Mouse (Mus musculus) ES-Bruce4 (cell line): ENCODE data around the gene Apoa2. TPM values are rescaled to one million over a fixed set of nuclear protein-coding genes. Genes with fewer than 3 reads are reported as not detected.

ENCODE experiments used
- H3K27ac ChIP-seq: 2 replicates; pipeline ENCODE4 v1.5.1; 2012; ENCODE audit warnings: low read length, inconsistent platforms; ENCODE audit not compliant: insufficient read depth
- H3K27me3 ChIP-seq: 2 replicates; pipeline ENCODE4 v1.6.1; 2012; ENCODE audit warnings: mild to moderate bottlenecking, low read length, inconsistent platforms; ENCODE audit not compliant: control insufficient read depth, poor library complexity, insufficient read depth, severe bottlenecking
- H3K36me3 ChIP-seq: 2 replicates; pipeline ENCODE4 v1.6.1; 2012; ENCODE audit warnings: inconsistent platforms, mild to moderate bottlenecking, low read length, moderate library complexity; ENCODE audit not compliant: control insufficient read depth, poor library complexity, insufficient read depth, severe bottlenecking
- H3K4me1 ChIP-seq: one replicate; pipeline ENCODE4 v1.8.1; 2011; ENCODE audit warnings: low read length; ENCODE audit not compliant: control insufficient read depth, insufficient read depth
- H3K4me3 ChIP-seq: 2 replicates; pipeline ENCODE4 v1.5.1; 2011; ENCODE audit warnings: low read depth, mild to moderate bottlenecking, low read length
- H3K9ac ChIP-seq: 2 replicates; pipeline ENCODE4 v1.6.1; 2012; ENCODE audit warnings: low read depth, mild to moderate bottlenecking, inconsistent platforms; ENCODE audit not compliant: poor library complexity, severe bottlenecking
- H3K9me3 ChIP-seq: replicated peaks from 2 replicates; pipeline ENCODE4 v1.6.1; 2012; ENCODE audit warnings: mild to moderate bottlenecking, low read length, inconsistent platforms; ENCODE audit not compliant: control insufficient read depth, poor library complexity, insufficient read depth, severe bottlenecking
- CTCF ChIP-seq: IDR thresholded peaks from one replicate; pipeline ENCODE4 v1.8.1; 2011; ENCODE audit warnings: low read depth, low read length
- EP300 ChIP-seq: IDR thresholded peaks from 2 replicates; pipeline ENCODE4 v1.6.1; 2011; ENCODE audit warnings: low read depth, low read length; ENCODE audit not compliant: insufficient read depth
- POLR2A ChIP-seq: IDR thresholded peaks from one replicate; pipeline ENCODE4 v1.8.1; 2011; ENCODE audit warnings: low read length; ENCODE audit not compliant: insufficient read depth
- polyA plus RNA-seq: library from polyadenylated mRNA; stranded (reverse); fragments of >200 nt; gene quantifications from 2 replicates; pipeline ENCODE4 v1.2.4, GENCODE M21; 2011; ENCODE audit warnings: low read depth; ENCODE audit not compliant: missing spikeins, insufficient read depth, insufficient read length

The Apoa2 gene
- polyA plus RNA-seq, 1 experiment: 19.1 TPM

DNA sequence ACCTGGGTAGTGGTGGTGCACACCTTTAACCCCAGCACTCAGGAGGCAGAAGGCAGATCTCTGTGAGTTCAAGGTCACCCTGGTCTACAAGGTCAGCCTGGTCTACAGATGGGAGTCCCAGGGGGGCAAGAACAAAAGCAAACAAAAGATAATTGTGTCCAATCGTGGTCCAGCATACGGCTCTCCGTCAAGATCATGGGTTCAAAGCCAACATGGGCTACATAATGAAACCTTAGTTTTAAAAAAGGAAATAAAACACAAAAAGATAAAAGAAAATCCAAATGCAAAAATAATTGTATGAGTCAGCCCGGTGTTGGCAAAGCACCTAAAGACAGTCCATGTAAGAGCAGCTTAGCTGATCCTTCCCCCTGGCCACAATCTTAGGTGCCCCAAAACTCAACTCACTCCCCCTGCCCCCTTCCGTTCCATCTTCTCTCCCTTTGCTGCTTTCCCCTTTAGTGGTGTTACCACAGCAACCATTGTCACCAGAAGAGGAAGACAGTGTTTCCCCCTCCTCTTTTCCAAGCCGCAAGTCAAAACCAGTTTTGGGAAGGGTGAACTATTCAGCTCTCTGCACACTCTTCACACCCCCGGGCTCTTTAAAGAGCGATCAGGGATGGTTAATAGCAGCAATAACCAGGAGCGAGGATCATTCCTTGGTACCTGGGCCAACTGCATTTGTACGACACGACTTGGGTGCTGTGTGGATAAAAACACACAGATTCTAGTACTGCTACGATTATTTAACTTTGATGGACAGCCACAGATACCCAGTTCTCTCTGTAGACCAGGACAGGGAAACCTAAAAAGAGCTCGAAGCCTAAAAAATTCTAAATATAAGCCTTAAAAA is 36.8 kb upstream of the Apoa2 start:
- peaks cover 5% of the 10 kb centered on the region for H3K4me1 ChIP-seq
- H3K27ac ChIP-seq: no peak overlapping the region; the same call in 1 of the 2 replicates
- H3K27me3 ChIP-seq: no peaks in the 10 kb centered on the region
- TF ChIP-seq CTCF (no peak), EP300 (peak; percentile 65)
- no peak overlapping the region for H3K4me3 ChIP-seq
- no peaks in the 10 kb centered on the region for H3K36me3 ChIP-seq
- H3K9me3 ChIP-seq: no peaks in the 10 kb centered on the region
- no peak overlapping the region for H3K9ac ChIP-seq

DNA sequence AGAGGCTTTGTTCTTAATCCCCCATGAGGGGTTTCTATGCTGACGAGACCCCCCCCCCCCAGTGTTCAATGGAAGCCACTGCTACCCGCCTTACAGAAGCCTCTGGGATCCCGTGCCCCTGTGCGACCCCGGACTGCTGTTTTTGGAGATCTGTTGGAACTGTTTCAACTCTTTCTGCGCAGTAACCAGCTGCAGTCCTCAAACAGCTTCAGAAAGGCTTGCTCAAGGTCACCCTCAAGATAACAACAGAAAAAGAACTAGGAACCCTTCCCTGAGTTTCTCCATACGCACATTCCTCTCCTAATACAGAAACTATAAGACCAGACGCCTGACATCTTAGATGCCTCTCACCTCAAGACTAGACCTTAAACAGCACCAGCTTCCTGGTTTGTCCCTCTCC is 35.8 kb upstream of the Apoa2 start:
- Histone ChIP-seq H3K9me3 (no peaks in the 10 kb centered on the region), H3K9ac (0 out of 2 replicates have a peak overlapping the region, but pooled peaks have one; percentile 2)

DNA sequence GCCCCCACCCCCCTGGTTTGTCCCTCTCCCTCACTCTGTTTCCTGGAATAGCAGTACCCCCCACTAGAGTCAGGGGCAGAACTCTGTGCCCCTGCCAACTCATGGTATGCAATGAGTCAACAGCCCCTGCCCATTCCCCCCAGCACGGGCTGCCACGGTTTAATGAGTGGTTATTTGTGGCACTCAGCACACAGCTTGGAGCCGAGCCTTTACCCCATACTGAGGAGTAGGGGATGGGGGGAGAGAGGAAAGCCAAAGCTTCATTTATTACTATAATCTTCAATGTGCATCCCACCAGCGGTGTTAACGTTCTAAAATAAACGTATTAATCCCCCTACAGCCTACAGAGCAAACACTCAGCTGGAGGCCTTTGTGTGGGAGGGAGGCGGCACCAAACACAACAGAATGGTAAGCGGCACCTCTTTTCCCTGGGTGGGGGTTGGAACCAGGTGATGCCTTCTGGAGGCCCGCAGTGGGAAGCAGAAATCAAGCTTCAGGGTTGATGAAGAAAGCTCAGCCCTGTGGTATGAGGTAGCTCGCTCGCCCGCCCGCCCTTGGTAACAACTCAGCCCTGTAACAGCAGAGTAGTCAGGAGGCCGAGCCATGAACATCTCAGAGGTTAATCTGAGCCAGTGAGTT is 35.3 kb upstream of the Apoa2 start:
- Histone ChIP-seq H3K4me3 (0 out of 2 replicates have a peak overlapping the region, but pooled peaks have one; percentile 15), H3K36me3 (no peaks in the 10 kb centered on the region), H3K4me1 (peaks cover 5% of the 10 kb centered on the region), H3K27me3 (no peaks in the 10 kb centered on the region; the same call in 1 of the 2 replicates), H3K9me3 (no peaks in the 10 kb centered on the region), H3K27ac (peak overlapping the region; percentile 14), H3K9ac (peak overlapping the region; percentile 16; the same call in 1 of the 2 replicates)
- TF ChIP-seq CTCF (no peak), POLR2A (no peak)

More for the DNA sequence above, 35.8 kb upstream of the Apoa2 start:
- Histone ChIP-seq H3K4me3 (no peak overlapping the region), H3K27me3 (no peaks in the 10 kb centered on the region; the same call in 1 of the 2 replicates), H3K36me3 (no peaks in the 10 kb centered on the region), H3K27ac (no peak overlapping the region), H3K4me1 (peaks cover 5% of the 10 kb centered on the region)
- no peak for TF ChIP-seq CTCF
- no peak for TF ChIP-seq POLR2A
- TF ChIP-seq EP300: no peak

- no peaks in the 10 kb centered on the region for H3K36me3 ChIP-seq
- H3K4me1 ChIP-seq: peaks cover 5% of the 10 kb centered on the region
- H3K9me3 ChIP-seq: no peaks in the 10 kb centered on the region
- H3K9ac ChIP-seq: no peak overlapping the region
- H3K27me3 ChIP-seq: no peaks in the 10 kb centered on the region; the same call in 1 of the 2 replicates
- no peak overlapping the region for H3K4me3 ChIP-seq
- no peak for TF ChIP-seq CTCF
- no peak for TF ChIP-seq POLR2A
- no peak for TF ChIP-seq EP300
- no peak overlapping the region for H3K27ac ChIP-seq
Observed at GRCm38 (mm10) chr1:171190832-171191231, 34.0 kb upstream of the Apoa2 start.

- H3K4me3 ChIP-seq: no peak overlapping the region
- H3K9ac ChIP-seq: no peak overlapping the region
- H3K36me3 ChIP-seq: no peaks in the 10 kb centered on the region
- no peaks in the 10 kb centered on the region; the same call in 1 of the 2 replicates for H3K27me3 ChIP-seq
- no peak for TF ChIP-seq EP300
- TF ChIP-seq POLR2A: no peak
- no peak for TF ChIP-seq CTCF
- H3K4me1 ChIP-seq: peaks cover 5% of the 10 kb centered on the region
- H3K9me3 ChIP-seq: no peaks in the 10 kb centered on the region
- H3K27ac ChIP-seq: no peak overlapping the region
Observed at GRCm38 (mm10) chr1:171192283-171192682, 32.6 kb upstream of the Apoa2 start.

DNA sequence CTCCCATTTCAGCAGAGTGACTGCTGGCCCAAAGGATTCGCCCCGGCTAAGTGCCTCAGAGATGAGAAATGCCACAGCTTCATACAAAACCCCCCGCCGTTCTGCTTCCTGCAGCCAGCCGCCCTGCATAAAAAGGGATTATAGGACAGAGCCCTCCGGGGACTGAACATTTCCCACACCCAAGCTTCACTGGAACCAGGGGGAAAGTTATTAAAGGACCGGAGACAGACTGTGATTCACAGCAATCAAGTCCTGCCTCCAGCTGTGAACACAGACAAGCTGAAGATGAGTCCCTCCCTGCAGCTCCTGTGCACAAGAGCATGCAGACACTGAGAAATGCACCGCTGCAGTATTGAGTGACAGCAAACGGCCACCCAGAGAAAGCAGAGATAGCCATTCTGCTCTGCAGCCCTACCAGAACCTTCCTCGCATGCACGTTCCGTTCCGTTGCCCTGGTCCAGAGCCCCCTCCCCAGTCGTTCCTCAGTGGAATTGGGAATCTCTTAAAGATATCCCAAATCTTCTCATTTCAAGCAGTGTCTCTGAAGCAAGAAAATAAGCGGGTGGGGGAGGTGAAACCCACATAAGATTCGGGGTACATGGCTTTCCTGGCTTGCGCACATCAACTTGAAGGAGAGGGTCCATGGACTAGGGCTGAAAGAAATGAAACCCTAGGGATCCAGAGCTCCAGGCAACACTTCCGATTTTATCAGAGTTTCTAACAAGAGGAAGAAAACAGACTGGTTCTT is 31.6 kb upstream of the Apoa2 start:
- Histone ChIP-seq H3K27ac (no peak overlapping the region), H3K36me3 (no peaks in the 10 kb centered on the region), H3K4me1 (peaks cover 2% of the 10 kb centered on the region), H3K9ac (no peak overlapping the region), H3K4me3 (no peak overlapping the region), H3K27me3 (no peaks in the 10 kb centered on the region; the same call in 1 of the 2 replicates), H3K9me3 (no peaks in the 10 kb centered on the region)
- TF ChIP-seq POLR2A (no peak), CTCF (no peak), EP300 (no peak)
